Comparison of ENCODE assay signal across 18 mouse cellular contexts in the genomic region with DNA sequence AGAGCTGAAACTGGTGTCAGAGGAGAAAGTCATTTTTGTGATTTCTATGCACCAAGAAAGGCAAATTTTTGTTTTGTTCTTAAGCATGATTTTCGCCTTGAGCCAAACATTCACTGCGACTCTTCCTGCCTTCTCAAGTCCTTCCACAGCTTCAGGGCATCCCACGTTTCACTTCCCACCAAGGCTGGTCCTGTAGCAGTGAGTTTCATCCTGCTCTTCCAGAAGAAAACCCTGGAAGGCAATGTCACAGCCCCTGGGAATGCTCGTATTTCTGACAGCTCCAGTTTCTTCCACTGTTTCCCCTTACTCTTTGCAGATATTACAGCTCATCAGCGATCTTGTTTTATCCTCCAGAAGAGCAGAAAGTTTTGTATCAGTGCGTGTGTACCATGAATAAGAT.
"Had no signal": no experiment of that assay in that cellular context is flagged by ENCODE, and none has a peak within 500 bp of the region (broad histone marks: within the 10 kb centered on the region; RNA-seq: fewer than 3 reads in every experiment).

No protein-coding gene starts in this region.

- H3K4me2 ChIP-seq: lung, embryonic 14.5 days; midbrain, embryonic 12.5 days; neural tube, embryonic 13.5 days; neural tube, embryonic 15.5 days had no signal

- H3K9ac ChIP-seq: lung, embryonic 14.5 days; midbrain, embryonic 12.5 days; neural tube, embryonic 13.5 days; neural tube, embryonic 15.5 days had no signal

- H3K4me3 ChIP-seq: midbrain, embryonic 10.5 days; midbrain, embryonic 12.5 days; myocyte; neural tube, embryonic 13.5 days; neural tube, embryonic 15.5 days had no signal

- DNase-seq: lung, embryonic 14.5 days; lung, postnatal 10 days; lung, postnatal 4 days; midbrain, embryonic 14.5 days; retina, postnatal 1 day; right cerebral cortex, adult 18-20 months; right cerebral cortex, postnatal 25 days; right cerebral cortex, postnatal 4 days; spleen, adult 18-20 months; thymus, adult 18-20 months; thymus, postnatal 14 days; thymus, postnatal 36 days had no signal

- H3K9me3 ChIP-seq: midbrain, embryonic 10.5 days; midbrain, embryonic 12.5 days; neural tube, embryonic 13.5 days; neural tube, embryonic 15.5 days had no signal

- H3K4me1 ChIP-seq: midbrain, embryonic 12.5 days had no signal

- H3K36me3 ChIP-seq: midbrain, embryonic 10.5 days; midbrain, embryonic 12.5 days; neural tube, embryonic 13.5 days; neural tube, embryonic 15.5 days had no signal

- H3K27me3 ChIP-seq: neural tube, embryonic 13.5 days; neural tube, embryonic 15.5 days had no signal

- ATAC-seq: midbrain, embryonic 16.5 days had no signal

- H3K27ac ChIP-seq: midbrain, embryonic 10.5 days; midbrain, embryonic 12.5 days; neural tube, embryonic 13.5 days; neural tube, embryonic 15.5 days had no signal
